Mouse (Mus musculus): Measurements from ENCODE around the gene Tinagl1.
A peak's percentile ranks its signal among the peaks of the same experiment; 100 is the strongest.

The Tinagl1 gene

GRCm38 (mm10) chr4:130175072-130175711, at the start of gene Tinagl1:
TSS of gene Tinagl1 (minus strand) at chr4:130175122.
- peak; percentile 19 for DNase-seq (ENCODE audit: low spot score)

- no peak for DNase-seq (ENCODE audit: low spot score)
Observed at GRCm38 (mm10) chr4:130224071-130224470, 49.1 kb upstream of the Tinagl1 start.

DNA sequence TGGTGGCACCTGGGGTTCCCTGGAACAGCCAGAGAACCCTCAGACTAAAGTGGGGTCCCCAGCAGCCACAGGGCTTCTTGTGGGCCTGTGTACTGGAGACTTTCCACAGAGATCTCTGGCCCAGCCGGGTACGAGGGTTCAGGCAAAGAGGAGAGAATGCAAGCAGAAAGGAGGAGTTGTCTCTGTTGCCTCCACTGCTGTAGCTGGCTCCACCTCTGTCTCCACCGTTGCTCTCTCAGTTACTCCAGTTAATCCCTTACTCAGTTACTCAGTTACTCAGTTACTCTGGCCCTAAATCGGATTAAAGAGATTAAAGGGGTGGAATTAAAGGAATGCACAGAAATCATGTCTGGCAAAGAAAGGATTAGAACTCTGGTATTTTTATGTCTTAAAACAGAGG, 47.3 kb upstream of the Tinagl1 start, which contains the start of gene Gm853:
Gene Gm853, minus strand, starts transcription at position 223 of the 400 bp plus-strand sequence.
- no peak for DNase-seq (ENCODE audit: low spot score)

DNA sequence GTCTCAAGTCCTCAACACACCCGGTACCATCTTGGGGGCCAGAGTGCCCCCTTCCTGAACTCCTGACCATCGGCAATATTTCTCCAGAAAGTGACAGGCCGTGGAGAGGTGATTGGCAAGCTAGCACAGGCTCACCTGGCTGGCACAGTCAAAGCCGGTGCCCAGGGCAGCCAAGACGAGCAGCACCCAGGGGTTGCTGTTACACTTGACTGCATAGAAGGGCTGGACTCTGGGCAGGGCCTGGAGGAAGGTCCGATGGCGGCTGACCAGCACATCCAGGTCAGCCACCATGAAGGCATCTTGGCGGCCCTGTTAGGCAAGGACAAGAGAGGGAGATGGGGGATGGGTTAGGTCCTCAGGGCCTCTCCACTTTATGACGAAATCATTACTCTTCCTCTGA, 45.3 kb upstream of the Tinagl1 start:
- DNase-seq (ENCODE audit: low spot score): no peak

- no peak for DNase-seq (ENCODE audit: low spot score)
Observed at GRCm38 (mm10) chr4:130215392-130215791, 40.5 kb upstream of the Tinagl1 start.

DNA sequence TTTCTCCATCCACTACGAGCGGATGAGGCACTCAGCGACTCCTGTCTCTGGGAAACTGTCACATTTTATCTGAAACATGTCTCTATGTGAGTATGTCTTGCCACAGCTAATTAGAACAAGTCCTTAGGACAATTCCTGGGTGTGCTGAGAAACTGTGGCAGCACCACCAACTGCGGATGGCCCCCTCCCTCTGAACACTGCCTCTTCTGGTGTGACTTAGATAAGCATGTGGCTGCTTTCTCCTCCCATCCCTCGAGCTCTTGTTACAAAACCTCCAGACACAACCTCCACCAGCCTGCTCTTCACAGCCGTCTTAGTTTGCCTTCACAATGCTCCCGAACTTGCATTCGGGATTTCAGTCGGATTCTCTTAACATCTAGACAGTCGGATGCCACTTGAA, 38.9 kb upstream of the Tinagl1 start:
- DNase-seq (ENCODE audit: low spot score): no peak

- no peak for DNase-seq (ENCODE audit: low spot score)
Observed at GRCm38 (mm10) chr4:130213197-130213596, 38.3 kb upstream of the Tinagl1 start.

DNA sequence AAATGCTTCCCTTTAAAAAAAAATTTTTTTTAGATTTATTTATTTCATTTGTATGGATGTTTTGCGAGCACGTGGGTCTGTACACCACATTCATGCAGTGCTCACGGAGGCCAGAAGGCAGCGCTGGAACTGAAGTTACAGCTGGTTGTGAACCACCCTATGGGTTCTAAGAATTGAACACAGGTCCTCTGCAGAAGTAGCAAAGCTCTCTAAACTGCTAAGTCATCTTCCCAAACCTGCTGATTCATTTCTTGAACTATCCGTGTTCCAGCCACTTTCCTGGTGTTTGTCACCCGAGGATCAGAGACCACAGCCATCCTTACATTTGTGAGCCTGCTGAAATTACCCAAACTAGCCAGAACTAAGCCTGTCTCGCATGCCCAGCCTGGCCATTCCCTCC, 37.5 kb upstream of the Tinagl1 start:
- no peak for DNase-seq (ENCODE audit: low spot score)

DNA sequence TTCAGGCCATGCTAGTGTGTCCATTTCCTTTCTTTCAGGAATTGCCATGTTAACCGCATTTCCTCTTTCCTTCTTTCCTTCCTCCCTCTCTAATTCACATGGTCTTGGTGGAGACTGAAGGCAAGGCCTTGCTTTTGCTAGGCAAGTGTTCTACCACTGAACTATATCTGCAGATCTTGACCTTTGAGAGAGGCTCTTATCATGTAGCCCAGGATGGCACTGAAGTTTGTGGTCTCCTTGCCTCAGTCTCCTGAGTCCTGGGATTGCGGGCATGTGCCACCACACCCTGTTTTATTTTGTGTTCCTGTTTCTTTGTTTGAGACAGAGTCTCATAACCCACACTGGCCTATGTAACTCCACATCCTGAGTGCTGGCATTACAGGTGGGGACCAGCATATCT, 36.9 kb upstream of the Tinagl1 start:
- no peak for DNase-seq (ENCODE audit: low spot score)

DNA sequence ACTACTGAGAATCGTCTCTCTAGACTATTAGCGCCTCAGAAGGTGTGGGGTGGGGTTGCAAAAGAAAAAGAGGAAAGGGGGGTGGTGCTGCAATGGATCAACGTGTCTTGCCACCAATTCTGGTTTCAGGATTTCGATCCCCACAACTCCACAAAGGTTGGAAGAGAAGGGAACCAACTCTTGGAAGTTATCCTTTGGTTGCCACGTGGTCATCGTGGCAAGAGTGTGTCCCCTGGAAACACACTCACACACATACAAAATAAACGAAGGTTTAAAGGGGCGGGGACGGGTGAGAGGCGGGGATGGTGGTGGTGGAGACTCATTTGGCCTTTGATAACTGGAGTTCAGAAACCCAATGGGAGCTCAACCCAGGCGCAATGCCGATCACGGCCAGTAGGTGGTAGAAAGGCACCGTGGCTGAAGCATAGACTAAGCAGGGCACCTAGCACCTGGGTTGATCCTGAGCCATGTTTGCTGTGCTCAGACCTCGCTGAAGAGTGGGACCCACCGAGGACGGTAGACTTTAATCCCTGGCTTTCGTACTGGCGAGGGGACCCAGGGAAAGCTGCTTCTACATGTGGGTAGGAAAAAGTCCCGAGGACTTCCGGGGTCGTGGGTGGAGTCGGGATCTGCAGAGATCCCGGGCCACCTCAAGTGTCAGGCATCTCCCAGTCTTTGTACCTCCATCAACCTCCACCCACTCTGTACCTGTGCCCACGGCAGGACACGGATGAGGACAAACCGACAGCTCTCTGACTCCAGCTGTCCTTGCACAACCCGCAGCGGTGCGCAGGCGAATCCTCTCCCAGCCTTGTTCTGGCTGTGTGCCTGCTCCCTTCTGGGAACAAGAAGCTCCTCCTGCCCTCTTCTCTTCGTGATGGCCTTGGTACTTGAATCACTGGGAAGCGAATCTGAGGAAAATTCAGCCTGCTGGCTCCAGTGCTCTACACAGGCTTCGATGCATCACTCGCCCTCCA, 24.1 kb upstream of the Tinagl1 start:
- DNase-seq (ENCODE audit: low spot score): peak; percentile 92

DNA sequence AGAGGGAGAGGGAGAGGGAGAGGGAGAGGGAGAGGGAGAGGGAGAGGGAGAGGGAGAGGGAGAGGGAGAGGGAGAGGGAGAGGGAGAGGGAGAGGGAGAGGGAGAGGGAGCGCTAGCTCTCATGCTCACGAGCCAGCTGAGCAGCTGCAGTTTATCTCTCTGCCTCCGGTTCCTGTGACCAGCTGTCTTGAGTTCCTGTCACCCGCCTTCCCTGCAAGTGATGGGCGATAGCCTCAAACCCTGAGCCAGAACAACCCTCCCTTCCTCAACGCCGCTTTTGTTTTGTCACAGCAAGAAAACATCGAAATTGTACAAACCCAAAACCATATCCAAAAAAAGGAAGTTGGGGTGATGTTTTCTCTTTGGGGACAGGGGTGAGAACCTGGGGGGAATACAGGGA, 21.6 kb upstream of the Tinagl1 start:
- no peak for DNase-seq (ENCODE audit: low spot score)

DNA sequence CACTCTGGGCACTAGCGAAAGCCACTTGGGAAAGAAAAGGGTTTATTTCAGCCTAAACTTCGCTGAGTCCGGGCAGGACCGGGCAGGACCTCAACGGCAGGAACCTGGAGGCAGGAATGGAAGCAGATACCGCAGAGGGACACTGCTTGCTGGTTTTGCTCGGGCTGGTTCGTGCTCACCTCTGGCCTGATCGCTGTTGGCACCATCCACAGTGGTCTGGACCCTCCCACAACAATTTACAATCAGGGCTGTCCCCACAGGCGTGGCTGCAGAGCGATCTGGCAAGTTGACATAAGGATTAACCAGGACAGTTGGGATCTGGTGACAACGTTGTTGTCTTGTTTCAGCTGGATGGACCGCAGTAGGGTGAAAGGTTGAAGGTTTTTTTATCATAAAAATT, 21.0 kb upstream of the Tinagl1 start:
- no peak for DNase-seq (ENCODE audit: low spot score)

- DNase-seq (ENCODE audit: low spot score): no peak
Observed at GRCm38 (mm10) chr4:130192266-130192665, 17.3 kb upstream of the Tinagl1 start.

DNA sequence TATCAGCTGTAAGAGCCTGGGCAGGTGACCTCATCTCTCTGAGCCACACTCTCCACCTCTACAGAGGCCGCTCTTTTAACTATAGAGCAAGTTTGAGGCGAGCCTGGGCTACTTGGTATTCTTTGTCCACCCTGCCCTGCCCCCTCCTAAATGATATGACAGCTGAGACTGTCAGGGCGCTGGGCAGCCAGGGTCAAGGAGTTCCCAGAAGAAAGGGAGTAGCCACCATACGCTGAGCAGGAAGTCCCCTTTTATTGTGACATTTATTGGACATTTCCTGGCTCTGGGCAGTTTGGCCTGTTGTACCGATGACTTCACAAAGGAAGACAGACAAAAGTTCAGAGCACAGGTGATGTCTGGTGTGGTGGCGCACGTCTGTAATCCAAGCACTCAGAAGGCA, 14.7 kb upstream of the Tinagl1 start:
- no peak for DNase-seq (ENCODE audit: low spot score)

DNA sequence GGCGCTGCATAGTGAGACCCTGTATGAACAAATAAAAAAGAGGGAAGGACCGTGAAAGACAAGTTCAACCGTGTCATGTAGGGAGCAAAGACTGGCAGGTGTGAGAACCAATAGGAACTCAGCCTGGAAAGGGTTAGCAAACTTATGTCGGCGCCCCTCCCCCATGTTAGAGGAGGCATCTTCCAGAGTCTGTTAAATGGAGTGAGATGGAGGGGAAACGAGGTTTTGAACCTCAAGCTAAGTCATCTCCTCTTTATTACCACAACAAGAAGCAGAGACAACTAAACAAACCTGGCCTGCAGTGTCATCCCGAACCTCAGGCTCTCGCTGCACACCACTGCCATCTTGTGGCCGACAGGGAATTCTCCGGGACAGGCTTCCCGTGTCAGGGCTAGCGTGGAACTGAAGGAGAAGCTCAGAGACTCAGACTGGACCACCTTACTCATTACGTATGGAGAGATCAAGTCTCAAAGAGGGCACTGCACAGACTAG, 13.9 kb upstream of the Tinagl1 start:
- DNase-seq (ENCODE audit: low spot score): peak; percentile 85

GRCm38 (mm10) chr4:130186891-130187290, 12.0 kb upstream of the Tinagl1 start:
- peak; percentile 2 for DNase-seq (ENCODE audit: low spot score)

GRCm38 (mm10) chr4:130186450-130186849, 11.5 kb upstream of the Tinagl1 start:
- no peak for DNase-seq (ENCODE audit: low spot score)

- no peak for DNase-seq (ENCODE audit: low spot score)
Observed at GRCm38 (mm10) chr4:130183879-130184278, 9.0 kb upstream of the Tinagl1 start.

- peak; percentile 2 for DNase-seq (ENCODE audit: low spot score)
Observed at GRCm38 (mm10) chr4:130183023-130183422, 8.1 kb upstream of the Tinagl1 start.

- peak; percentile 4 for DNase-seq (ENCODE audit: low spot score)
Observed at GRCm38 (mm10) chr4:130181886-130182285, 7.0 kb upstream of the Tinagl1 start.

DNA sequence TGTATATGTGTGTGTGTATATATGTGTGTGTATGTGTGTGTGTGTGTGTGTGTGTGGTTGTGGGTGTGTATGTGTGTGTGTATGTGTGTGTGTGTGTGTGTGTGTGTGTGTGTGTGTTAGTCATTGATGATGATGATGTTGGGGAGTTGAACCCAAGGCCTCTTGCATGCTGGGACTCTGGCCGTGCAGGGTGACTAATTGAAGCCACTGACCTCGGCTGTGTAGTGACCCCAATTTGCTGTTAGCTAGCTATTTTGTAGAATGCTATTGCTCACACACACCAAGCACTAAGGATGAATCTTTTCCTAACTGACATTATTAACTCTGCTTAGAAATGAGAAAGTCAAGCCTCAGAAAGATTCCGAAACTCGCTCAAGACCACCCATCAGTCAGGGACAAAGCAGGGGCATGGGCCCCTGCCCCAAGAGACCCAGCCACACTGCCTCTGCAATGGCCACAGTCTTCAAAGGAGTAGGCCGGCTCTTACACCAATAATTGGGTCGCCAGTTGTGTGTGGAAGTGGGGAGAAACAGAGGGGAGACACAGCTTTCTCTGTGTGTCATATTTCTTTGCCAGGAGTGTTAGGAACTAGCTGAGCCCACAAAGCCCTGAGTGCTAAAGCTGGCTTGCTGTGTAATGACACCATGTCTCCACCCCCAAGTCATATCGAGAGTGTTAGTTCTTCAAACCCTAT, 6.1 kb upstream of the Tinagl1 start:
- no peak for DNase-seq (ENCODE audit: low spot score)

DNA sequence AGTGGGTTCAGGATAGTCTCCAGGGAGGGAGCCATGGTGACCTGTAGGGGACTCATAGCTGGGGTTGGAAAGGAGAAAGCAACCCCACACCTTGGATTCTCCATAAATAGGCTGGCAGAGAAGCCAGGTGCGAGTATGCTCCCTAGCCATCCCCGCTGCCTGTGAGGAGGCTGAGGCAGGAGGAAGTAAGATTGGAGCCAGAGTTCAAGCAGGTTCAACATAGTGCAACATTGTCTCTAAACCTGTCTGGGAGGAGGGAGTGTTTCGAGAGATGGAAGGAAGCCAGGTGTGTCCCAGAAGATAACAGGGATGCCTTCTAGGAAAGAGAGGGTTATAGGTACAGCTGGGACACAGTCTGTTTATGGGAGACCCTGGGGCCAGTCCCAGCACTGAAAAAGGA, 5.0 kb upstream of the Tinagl1 start:
- no peak for DNase-seq (ENCODE audit: low spot score)

Measured in urinary bladder, postnatal 25 days (tissue).